Mouse (Mus musculus): ENCODE measurements around the gene Zfp74. TPM values are rescaled to one million over a fixed set of nuclear protein-coding genes. Genes with fewer than 3 reads are reported as not detected.

Zfp74 gene
- 2.2 TPM for polyA plus RNA-seq (2017; shearing (Covaris generic))

DNA sequence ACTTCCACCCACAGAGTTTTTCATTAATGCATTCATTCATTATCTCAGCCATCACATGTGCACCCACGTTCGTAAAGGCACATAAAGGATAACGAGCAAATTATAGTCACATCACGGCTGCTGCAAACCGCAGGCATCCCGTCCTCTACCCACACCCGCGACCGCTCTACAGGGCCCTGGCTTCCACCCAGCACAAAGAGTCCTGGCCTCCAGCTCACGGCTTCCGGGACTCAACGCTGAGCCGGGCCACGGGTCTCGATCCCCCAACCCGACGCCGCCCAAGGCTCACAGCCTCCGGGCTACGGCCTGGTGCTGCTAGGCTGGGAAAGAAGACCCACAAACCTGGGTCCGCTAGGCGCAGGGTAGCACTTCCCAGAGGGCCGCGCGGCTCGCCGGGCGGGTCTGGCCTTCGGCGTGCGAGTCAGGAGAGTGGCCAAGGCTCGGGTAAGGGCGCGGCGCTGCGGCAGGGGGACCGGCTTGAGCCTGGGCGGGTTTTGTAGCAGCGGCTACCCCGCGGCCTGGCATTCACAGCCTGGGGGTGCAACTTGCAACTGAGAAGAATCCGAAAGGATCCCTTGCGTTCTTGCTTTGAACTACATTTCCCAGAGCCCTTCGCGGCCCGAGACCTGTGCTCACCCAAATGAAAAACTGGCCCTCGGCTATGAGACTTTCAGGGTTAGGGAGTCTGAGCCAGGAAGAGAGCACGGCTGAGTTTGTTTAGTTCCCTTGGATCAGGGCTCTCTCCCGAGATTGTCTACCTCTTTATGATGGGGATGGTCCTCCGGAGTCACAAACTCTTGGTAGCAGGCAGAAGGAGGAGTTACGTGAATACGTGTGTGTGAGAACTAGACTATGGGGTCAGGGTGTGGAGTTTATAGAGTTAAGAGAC is at the start of gene Zfp74:
Gene Zfp74 (minus strand): TSS at position 577 of the 889 bp plus-strand sequence.

DNA sequence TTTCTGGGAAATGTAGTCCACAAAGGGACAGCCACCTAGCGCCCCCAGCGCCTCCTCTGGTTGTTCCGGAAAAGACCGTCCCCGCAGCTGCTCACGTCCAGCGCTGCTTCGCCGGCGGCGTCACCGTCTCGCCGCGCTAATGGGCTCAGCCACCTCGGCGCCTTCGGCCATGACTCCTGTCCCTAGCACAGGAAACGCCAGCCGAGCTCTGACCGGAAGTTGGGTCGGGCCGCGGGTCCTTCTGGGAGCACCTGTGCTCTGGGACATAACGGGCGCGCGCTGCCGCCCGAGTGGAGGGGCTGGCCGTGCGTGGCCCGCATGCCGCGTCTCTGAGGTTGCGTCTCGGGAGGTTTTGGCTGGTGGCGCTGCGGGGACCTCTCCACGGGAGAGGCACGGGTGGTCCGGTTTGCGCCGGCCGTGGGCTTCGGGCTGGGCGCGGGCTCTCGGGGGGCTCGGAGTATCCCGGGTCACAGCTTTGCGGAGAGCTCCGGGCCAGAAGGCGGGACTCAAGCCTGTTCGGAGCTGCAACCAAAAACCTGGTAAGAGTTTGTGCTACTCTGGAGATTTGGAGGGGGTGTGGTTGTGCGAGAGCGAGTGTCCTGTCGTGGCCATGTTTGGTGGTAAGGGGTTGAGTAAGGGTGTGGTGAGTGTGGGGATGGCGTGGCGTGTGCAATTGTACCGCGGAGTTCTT is 29.9 kb upstream of the Zfp74 start, which contains the start of gene Zfp568:
Gene Zfp568 (plus strand): TSS at position 266 of the 691 bp plus-strand sequence.

DNA sequence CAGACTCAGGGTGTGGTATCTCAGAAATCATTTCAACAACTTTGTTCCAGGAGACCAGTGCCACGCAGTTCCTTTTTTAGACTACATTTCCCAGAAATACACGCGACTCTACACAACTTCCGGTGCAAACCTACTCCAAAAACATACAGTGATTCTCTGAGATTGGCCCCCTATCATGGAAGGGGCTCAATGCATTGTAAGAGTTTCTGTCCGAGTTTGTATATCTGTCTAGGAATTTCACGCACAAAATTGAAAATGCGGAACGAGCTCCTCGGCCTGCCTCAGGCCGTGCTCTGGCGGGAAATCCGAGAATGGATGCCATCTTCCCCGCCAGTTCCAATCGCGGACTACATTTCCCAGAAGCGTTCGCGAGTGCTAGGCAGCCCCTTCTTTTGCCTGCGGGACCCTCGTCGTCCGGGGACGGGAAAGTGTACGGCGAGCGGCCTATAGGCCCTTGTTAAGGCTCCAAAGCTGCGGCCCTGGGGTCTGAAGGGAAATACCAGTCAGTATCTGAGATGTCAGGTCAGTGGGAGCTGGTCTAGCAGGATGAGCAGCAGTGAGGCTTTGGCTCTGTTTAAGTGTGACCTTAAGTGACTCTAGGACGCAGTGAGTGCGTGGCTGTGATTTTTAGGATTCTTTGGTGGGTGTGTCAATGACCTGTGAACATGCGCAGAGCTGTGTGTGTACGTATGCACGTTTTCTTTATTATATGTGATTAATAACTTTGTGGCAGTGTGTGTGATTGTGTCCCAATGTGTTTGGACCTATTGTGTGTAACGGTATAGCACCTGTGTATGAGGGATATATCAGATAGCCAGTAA is 45.5 kb downstream of the Zfp74 start, which contains the start of gene Zfp383:
Gene Zfp383 (plus strand): TSS at position 94 of the 821 bp plus-strand sequence.

DNA sequence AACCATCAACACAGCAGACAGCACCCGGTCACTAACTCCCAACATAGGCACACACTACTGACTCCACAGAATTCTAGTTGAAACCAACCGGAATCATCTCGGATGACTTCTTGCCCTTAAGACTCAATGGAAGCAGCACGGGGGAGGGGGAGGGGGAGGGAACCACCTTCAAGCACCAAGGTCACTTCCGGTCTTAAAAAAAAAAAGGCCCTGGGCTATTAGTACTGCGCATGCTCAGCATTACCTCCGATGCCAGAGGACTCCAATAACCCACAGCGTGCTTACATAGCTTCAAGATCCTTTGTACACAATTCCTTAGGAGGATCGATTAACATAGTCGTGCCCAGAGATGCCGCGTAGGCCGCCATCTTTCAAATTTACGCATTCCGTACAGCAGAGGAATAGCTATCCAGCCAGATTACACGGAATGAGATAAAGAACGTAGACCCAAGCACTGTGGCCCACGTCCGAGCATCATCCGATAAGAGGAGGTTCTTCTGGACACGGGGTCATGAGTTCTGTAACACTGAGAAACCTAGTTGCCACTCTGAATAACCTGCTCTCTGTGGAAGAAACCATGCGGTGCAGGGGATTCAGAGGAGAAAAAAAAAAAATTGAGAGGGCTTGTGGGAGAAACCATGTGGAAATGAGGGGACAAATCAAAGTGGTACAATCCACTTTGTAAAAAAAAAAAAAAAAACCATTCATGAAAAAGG is 47.8 kb downstream of the Zfp74 start, which contains the start of gene Zfp27:
Gene Zfp27 (minus strand): TSS at position 607 of the 716 bp plus-strand sequence.

Other genes starting within 250 kb of the Zfp74 start
- 0.71 TPM for gene Catsperg2, start 227.1 kb downstream of the Zfp74 start, polyA plus RNA-seq (2017; shearing (Covaris generic))
- gene Zfp84, start 185.5 kb downstream of the Zfp74 start, polyA plus RNA-seq (2017; shearing (Covaris generic)), result 13.7 TPM
- gene Zfp30, start 170.1 kb downstream of the Zfp74 start, polyA plus RNA-seq (2017; shearing (Covaris generic)), result 0.48 TPM
- gene Zfp790, start 138.0 kb downstream of the Zfp74 start, polyA plus RNA-seq (2017; shearing (Covaris generic)), result 5.9 TPM
- gene Zfp940, start 100.4 kb downstream of the Zfp74 start, polyA plus RNA-seq (2017; shearing (Covaris generic)), result 2.2 TPM
- 8.0 TPM for gene Zfp420, start 94.1 kb downstream of the Zfp74 start, polyA plus RNA-seq (2017; shearing (Covaris generic))
- gene Zfp27, start 47.5 kb downstream of the Zfp74 start, polyA plus RNA-seq (2017; shearing (Covaris generic)), result 2.9 TPM
- gene Zfp383, start 45.9 kb downstream of the Zfp74 start, polyA plus RNA-seq (2017; shearing (Covaris generic)), result 1.00 TPM
- gene Zfp568, start 29.9 kb upstream of the Zfp74 start, polyA plus RNA-seq (2017; shearing (Covaris generic)), result 5.7 TPM
- 2.1 TPM for gene Zfp14, start 97.3 kb upstream of the Zfp74 start, polyA plus RNA-seq (2017; shearing (Covaris generic))
- 7.4 TPM for gene Zfp82, start 118.8 kb upstream of the Zfp74 start, polyA plus RNA-seq (2017; shearing (Covaris generic))
- gene Gm26920, start 136.3 kb upstream of the Zfp74 start, polyA plus RNA-seq (2017; shearing (Covaris generic)), result not detected
- gene Zfp566, start 136.4 kb upstream of the Zfp74 start, polyA plus RNA-seq (2017; shearing (Covaris generic)), result 6.2 TPM
- gene Zfp260, start 140.7 kb upstream of the Zfp74 start, polyA plus RNA-seq (2017; shearing (Covaris generic)), result 66.9 TPM
- 13.4 TPM for gene Zfp382, start 167.9 kb upstream of the Zfp74 start, polyA plus RNA-seq (2017; shearing (Covaris generic))
- gene Zfp146, start 215.7 kb upstream of the Zfp74 start, polyA plus RNA-seq (2017; shearing (Covaris generic)), result 32.3 TPM
- not detected for gene Cox7a1, start 230.1 kb upstream of the Zfp74 start, polyA plus RNA-seq (2017; shearing (Covaris generic))
- gene Capns1, start 244.7 kb upstream of the Zfp74 start, polyA plus RNA-seq (2017; shearing (Covaris generic)), result 60.7 TPM